Mouse (Mus musculus) megakaryocyte, embryonic 14.5 days (primary cell): ENCODE measurements around the gene Nop9.

Source experiments
- FLI1 ChIP-seq: IDR thresholded peaks from 2 replicates; pipeline ENCODE4 v1.6.1; 2012; ENCODE audit warnings: low read length, inconsistent platforms, mixed read lengths
- GATA1 ChIP-seq: IDR thresholded peaks from 3 replicates; pipeline ENCODE4 v1.6.1; 2012; ENCODE audit warnings: mixed read lengths, low read length, inconsistent platforms, borderline replicate concordance

GRCm38 (mm10) chr14:55793461-55793860 is 48.0 kb downstream of the Nop9 start:
- TF ChIP-seq FLI1 (no peak), GATA1 (no peak)
